Mouse (Mus musculus) E14TG2a.4 (cell line): ENCODE measurements around the gene Susd4.

Experiments
- CTCF ChIP-seq: conservative IDR thresholded peaks from 2 replicates; pipeline ENCODE4 v1.5.1; 2014; ENCODE audit warnings: low read length
- NANOG ChIP-seq: IDR thresholded peaks from 2 replicates; pipeline ENCODE4 v1.6.1; 2014; ENCODE audit warnings: borderline replicate concordance, low read length, mixed read lengths
- POU5F1 ChIP-seq: IDR thresholded peaks from 2 replicates; pipeline ENCODE4 v1.6.1; 2014; ENCODE audit warnings: low read length, borderline replicate concordance

GRCm38 (mm10) chr1:182784784-182785183 lies 21.1 kb downstream of the Susd4 start:
- TF ChIP-seq NANOG = no peak
- TF ChIP-seq CTCF = no peak
- no peak for TF ChIP-seq POU5F1
